Mouse (Mus musculus) cortical plate, adult 2 months (tissue): Measurements from ENCODE around the gene Fau. TPM values are rescaled to one million over a fixed set of nuclear protein-coding genes. Genes with fewer than 3 reads are reported as not detected.
A peak's percentile ranks its signal among the peaks of the same experiment; 100 is the strongest.

Experiments used
- H3K27ac ChIP-seq: fragments of 200-500 bp; 2 replicates; pipeline ENCODE4 v1.5.1; 2012; ENCODE audit warnings: low read length, control low read depth, inconsistent platforms; ENCODE audit not compliant: insufficient read depth
- H3K4me1 ChIP-seq: fragments of 200-500 bp; 2 replicates; pipeline ENCODE4 v1.6.1; 2011; ENCODE audit warnings: low read length; ENCODE audit not compliant: control insufficient read depth, insufficient read depth
- H3K4me3 ChIP-seq: fragments of 200-500 bp; 2 replicates; pipeline ENCODE4 v1.5.1; 2011; ENCODE audit warnings: mild to moderate bottlenecking, low read length, control low read depth; ENCODE audit not compliant: insufficient read depth
- CTCF ChIP-seq: fragments of 200-500 bp; IDR thresholded peaks from 2 replicates; pipeline ENCODE4 v1.5.1; 2011; ENCODE audit warnings: mild to moderate bottlenecking, control low read depth, low read length; ENCODE audit not compliant: insufficient read depth; ENCODE audit errors: extremely low read depth
- POLR2A ChIP-seq: fragments of 200-500 bp; IDR thresholded peaks from 2 replicates; pipeline ENCODE4 v1.6.1; 2011; ENCODE audit warnings: mild to moderate bottlenecking, low read length, control low read depth; ENCODE audit not compliant: insufficient read depth; ENCODE audit errors: extremely low read depth
- polyA plus RNA-seq: library from polyadenylated mRNA; depleted of rRNA; stranded (reverse); fragments of >200 nt; gene quantifications from 2 replicates; pipeline ENCODE4 v1.2.3, GENCODE M21; 2012

Gene Fau
- polyA plus RNA-seq, 1 experiment, result 920 TPM

GRCm38 (mm10) chr19:6068951-6069350, 11.3 kb downstream of the Fau start:
- peaks cover 1% of the 10 kb centered on the region; the same call in 1 of the 2 replicates for H3K4me1 ChIP-seq
- H3K4me3 ChIP-seq, result no peak overlapping the region
- no peak overlapping the region for H3K27ac ChIP-seq
- TF ChIP-seq POLR2A (no peak), CTCF (no peak)

- peaks cover 1% of the 10 kb centered on the region; the same call in 1 of the 2 replicates for H3K4me1 ChIP-seq
- TF ChIP-seq POLR2A, result no peak
- TF ChIP-seq CTCF, result no peak
- H3K4me3 ChIP-seq, result no peak overlapping the region
Observed at GRCm38 (mm10) chr19:6069851-6070250, 12.2 kb downstream of the Fau start.

GRCm38 (mm10) chr19:6070571-6071250, 13.1 kb downstream of the Fau start:
- no peak overlapping the region for H3K27ac ChIP-seq
- H3K4me1 ChIP-seq, result peaks cover 1% of the 10 kb centered on the region; the same call in 1 of the 2 replicates
- TF ChIP-seq CTCF (no peak), POLR2A (no peak)
- H3K4me3 ChIP-seq, result no peak overlapping the region

More at GRCm38 (mm10) chr19:6069851-6070250, 12.2 kb downstream of the Fau start:
- no peak overlapping the region for H3K27ac ChIP-seq

GRCm38 (mm10) chr19:6071261-6071660, 13.6 kb downstream of the Fau start:
- no peak for TF ChIP-seq CTCF
- no peak for TF ChIP-seq POLR2A
- Histone ChIP-seq H3K4me3 (no peak overlapping the region), H3K4me1 (peaks cover 2% of the 10 kb centered on the region), H3K27ac (no peak overlapping the region)

- no peak overlapping the region for H3K4me3 ChIP-seq
- TF ChIP-seq CTCF (no peak), POLR2A (no peak)
- no peak overlapping the region for H3K27ac ChIP-seq
- peaks cover 4% of the 10 kb centered on the region for H3K4me1 ChIP-seq
Observed at GRCm38 (mm10) chr19:6073889-6074288, 16.2 kb downstream of the Fau start.

GRCm38 (mm10) chr19:6076564-6077393, 19.1 kb downstream of the Fau start, which contains the start of gene Vps51:
Gene Vps51, minus strand, starts transcription at chr19:6077231.
- Histone ChIP-seq H3K4me3 (peak within 1 kb of the TSS; percentile 89), H3K27ac (peak within 1 kb of the TSS; percentile 75), H3K4me1 (peaks cover 4% of the 10 kb centered on the region)
- TF ChIP-seq CTCF, result no peak
- peak; percentile 49; the same call in 1 of the 2 replicates for TF ChIP-seq POLR2A

GRCm38 (mm10) chr19:6079983-6080480, 22.4 kb downstream of the Fau start, which contains the start of gene Tmem262:
Gene Tmem262, plus strand, starts transcription at chr19:6080033.
- TF ChIP-seq POLR2A, result no peak
- no peak for TF ChIP-seq CTCF
- Histone ChIP-seq H3K27ac (no peak within 1 kb of the TSS), H3K4me3 (no peak within 1 kb of the TSS), H3K4me1 (peaks cover 7% of the 10 kb centered on the region)

GRCm38 (mm10) chr19:6082156-6082555, 24.5 kb downstream of the Fau start, which contains the start of gene Gm28374:
Gene Gm28374, minus strand, starts transcription at chr19:6082256.
- 0 out of 2 replicates have a peak, but pooled peaks cover 4% of the 10 kb centered on the region for H3K4me1 ChIP-seq
- no peak within 1 kb of the TSS for H3K4me3 ChIP-seq
- no peak for TF ChIP-seq POLR2A
- TF ChIP-seq CTCF, result no peak
- H3K27ac ChIP-seq, result no peak within 1 kb of the TSS

- no peak within 1 kb of the TSS for H3K27ac ChIP-seq
- peak; percentile 70; the same call in 1 of the 2 replicates for TF ChIP-seq POLR2A
- TF ChIP-seq CTCF, result no peak
- H3K4me3 ChIP-seq, result peak within 1 kb of the TSS; percentile 53
- 0 out of 2 replicates have a peak, but pooled peaks cover 3% of the 10 kb centered on the region for H3K4me1 ChIP-seq
Observed at GRCm38 (mm10) chr19:6084478-6085248, 27.0 kb downstream of the Fau start, which contains the start of the genes Zfpl1 and Cdca5. Gene Zfpl1, minus strand, starts transcription at chr19:6084956. Gene Cdca5, plus strand, starts transcription at chr19:6084983.
